Mouse (Mus musculus): ENCODE measurements around the gene Cops8. TPM values are rescaled to one million over a fixed set of nuclear protein-coding genes. Genes with fewer than 3 reads are reported as not detected.

Cops8 gene
- polyA plus RNA-seq, 1 experiment from 2014 or later = 147 TPM

GRCm38 (mm10) chr1:90633415-90634030, 30.7 kb downstream of the Cops8 start:
- H3K27me3 ChIP-seq (ENCODE audit: control insufficient read depth, insufficient read depth, low read length) = no peaks in the 10 kb centered on the region
- no peak overlapping the region for H3K4me3 ChIP-seq (ENCODE audit: low read depth, low read length)
- H3K9me3 ChIP-seq (ENCODE audit: control insufficient read depth, low read depth, low read length) = no peaks in the 10 kb centered on the region
- H3K9ac ChIP-seq (replicated peaks; ENCODE audit: low read depth, low read length) = no peak overlapping the region
- H3K27ac ChIP-seq (ENCODE audit: low read length) = no peak overlapping the region
- H3K4me1 ChIP-seq (ENCODE audit: control insufficient read depth, insufficient read depth, low read length) = no peaks in the 10 kb centered on the region
- H3K36me3 ChIP-seq (ENCODE audit: control insufficient read depth, insufficient read depth, low read length) = no peaks in the 10 kb centered on the region
- ATAC-seq (ENCODE audit: insufficient number of reproducible peaks, insufficient read depth, low FRiP score, low read depth) = no peak
- 72% methylated on average over 6 of the region's 6 CpGs for WGBS
- H3K4me2 ChIP-seq (replicated peaks; ENCODE audit: low read depth, low read length) = no peak overlapping the region

GRCm38 (mm10) chr1:90634205-90634745, 31.5 kb downstream of the Cops8 start:
- Histone ChIP-seq H3K27ac (ENCODE audit: low read length) (no peak overlapping the region), H3K36me3 (ENCODE audit: control insufficient read depth, insufficient read depth, low read length) (no peaks in the 10 kb centered on the region), H3K9ac (replicated peaks; ENCODE audit: low read depth, low read length) (no peak overlapping the region), H3K4me1 (ENCODE audit: control insufficient read depth, insufficient read depth, low read length) (no peaks in the 10 kb centered on the region), H3K4me2 (replicated peaks; ENCODE audit: low read depth, low read length) (no peak overlapping the region), H3K4me3 (ENCODE audit: low read depth, low read length) (no peak overlapping the region), H3K9me3 (ENCODE audit: control insufficient read depth, low read depth, low read length) (no peaks in the 10 kb centered on the region), H3K27me3 (ENCODE audit: control insufficient read depth, insufficient read depth, low read length) (no peaks in the 10 kb centered on the region)
- ATAC-seq (ENCODE audit: insufficient number of reproducible peaks, insufficient read depth, low FRiP score, low read depth) = peak; percentile 68
- 41% methylated on average over 3 of the region's 3 CpGs for WGBS

GRCm38 (mm10) chr1:90638335-90638734, 35.6 kb downstream of the Cops8 start:
- Histone ChIP-seq H3K27ac (ENCODE audit: low read length) (no peak overlapping the region), H3K27me3 (ENCODE audit: control insufficient read depth, insufficient read depth, low read length) (no peaks in the 10 kb centered on the region), H3K9me3 (ENCODE audit: control insufficient read depth, low read depth, low read length) (no peaks in the 10 kb centered on the region), H3K4me2 (replicated peaks; ENCODE audit: low read depth, low read length) (no peak overlapping the region), H3K9ac (replicated peaks; ENCODE audit: low read depth, low read length) (no peak overlapping the region), H3K4me3 (ENCODE audit: low read depth, low read length) (no peak overlapping the region), H3K4me1 (ENCODE audit: control insufficient read depth, insufficient read depth, low read length) (no peaks in the 10 kb centered on the region), H3K36me3 (ENCODE audit: control insufficient read depth, insufficient read depth, low read length) (no peaks in the 10 kb centered on the region)
- 0 out of 2 replicates have a peak, but pooled peaks have one; percentile 57 for ATAC-seq (ENCODE audit: insufficient number of reproducible peaks, insufficient read depth, low FRiP score, low read depth)
- 35% methylated on average over 7 of the region's 7 CpGs for WGBS

GRCm38 (mm10) chr1:90650781-90651437, 48.1 kb downstream of the Cops8 start:
- peak overlapping the region; percentile 94 for H3K27ac ChIP-seq (ENCODE audit: low read length)
- H3K4me2 ChIP-seq (replicated peaks; ENCODE audit: low read depth, low read length) = no peak overlapping the region
- ATAC-seq (ENCODE audit: insufficient number of reproducible peaks, insufficient read depth, low FRiP score, low read depth) = peak; percentile 88
- H3K9ac ChIP-seq (replicated peaks; ENCODE audit: low read depth, low read length) = no peak overlapping the region
- H3K27me3 ChIP-seq (ENCODE audit: control insufficient read depth, insufficient read depth, low read length) = no peaks in the 10 kb centered on the region
- no peaks in the 10 kb centered on the region for H3K9me3 ChIP-seq (ENCODE audit: control insufficient read depth, low read depth, low read length)
- H3K4me1 ChIP-seq (ENCODE audit: control insufficient read depth, insufficient read depth, low read length) = peaks cover 25% of the 10 kb centered on the region
- no peak overlapping the region for H3K4me3 ChIP-seq (ENCODE audit: low read depth, low read length)
- 3% methylated on average over 4 of the region's 4 CpGs for WGBS
- no peaks in the 10 kb centered on the region for H3K36me3 ChIP-seq (ENCODE audit: control insufficient read depth, insufficient read depth, low read length)

GRCm38 (mm10) chr1:90651781-90652180, 49.0 kb downstream of the Cops8 start:
- Histone ChIP-seq H3K4me3 (ENCODE audit: low read depth, low read length) (no peak overlapping the region), H3K36me3 (ENCODE audit: control insufficient read depth, insufficient read depth, low read length) (no peaks in the 10 kb centered on the region), H3K4me1 (ENCODE audit: control insufficient read depth, insufficient read depth, low read length) (peaks cover 25% of the 10 kb centered on the region), H3K4me2 (replicated peaks; ENCODE audit: low read depth, low read length) (no peak overlapping the region), H3K9ac (replicated peaks; ENCODE audit: low read depth, low read length) (no peak overlapping the region), H3K27ac (ENCODE audit: low read length) (peak overlapping the region; percentile 94), H3K9me3 (ENCODE audit: control insufficient read depth, low read depth, low read length) (no peaks in the 10 kb centered on the region), H3K27me3 (ENCODE audit: control insufficient read depth, insufficient read depth, low read length) (no peaks in the 10 kb centered on the region)
- ATAC-seq (ENCODE audit: insufficient number of reproducible peaks, insufficient read depth, low FRiP score, low read depth) = no peak

GRCm38 (mm10) chr1:90652553-90652952, 49.8 kb downstream of the Cops8 start:
- Histone ChIP-seq H3K9ac (replicated peaks; ENCODE audit: low read depth, low read length) (no peak overlapping the region), H3K27ac (ENCODE audit: low read length) (peak overlapping the region; percentile 94; the same call in 1 of the 2 replicates)
- 73% methylated on average over 4 of the region's 4 CpGs for WGBS

GRCm38 (mm10) chr1:90656492-90657245, 53.9 kb downstream of the Cops8 start:
- Histone ChIP-seq H3K27me3 (ENCODE audit: control insufficient read depth, insufficient read depth, low read length) (no peaks in the 10 kb centered on the region), H3K9me3 (ENCODE audit: control insufficient read depth, low read depth, low read length) (no peaks in the 10 kb centered on the region), H3K4me2 (replicated peaks; ENCODE audit: low read depth, low read length) (no peak overlapping the region), H3K9ac (replicated peaks; ENCODE audit: low read depth, low read length) (no peak overlapping the region), H3K4me3 (ENCODE audit: low read depth, low read length) (no peak overlapping the region), H3K4me1 (ENCODE audit: control insufficient read depth, insufficient read depth, low read length) (peaks cover 20% of the 10 kb centered on the region), H3K27ac (ENCODE audit: low read length) (peak overlapping the region; percentile 16; the same call in 1 of the 2 replicates), H3K36me3 (ENCODE audit: control insufficient read depth, insufficient read depth, low read length) (no peaks in the 10 kb centered on the region)
- ATAC-seq (ENCODE audit: insufficient number of reproducible peaks, insufficient read depth, low FRiP score, low read depth) = no peak
- WGBS = 71% methylated on average over 16 of the region's 16 CpGs

More at GRCm38 (mm10) chr1:90652553-90652952, 49.8 kb downstream of the Cops8 start:
- H3K4me3 ChIP-seq (ENCODE audit: low read depth, low read length) = no peak overlapping the region
- H3K4me1 ChIP-seq (ENCODE audit: control insufficient read depth, insufficient read depth, low read length) = peaks cover 25% of the 10 kb centered on the region
- no peak overlapping the region for H3K4me2 ChIP-seq (replicated peaks; ENCODE audit: low read depth, low read length)
- no peak for ATAC-seq (ENCODE audit: insufficient number of reproducible peaks, insufficient read depth, low FRiP score, low read depth)
- H3K27me3 ChIP-seq (ENCODE audit: control insufficient read depth, insufficient read depth, low read length) = no peaks in the 10 kb centered on the region
- H3K36me3 ChIP-seq (ENCODE audit: control insufficient read depth, insufficient read depth, low read length) = no peaks in the 10 kb centered on the region
- H3K9me3 ChIP-seq (ENCODE audit: control insufficient read depth, low read depth, low read length) = no peaks in the 10 kb centered on the region

GRCm38 (mm10) chr1:90657292-90658050, 54.7 kb downstream of the Cops8 start:
- no peaks in the 10 kb centered on the region for H3K36me3 ChIP-seq (ENCODE audit: control insufficient read depth, insufficient read depth, low read length)
- no peaks in the 10 kb centered on the region for H3K27me3 ChIP-seq (ENCODE audit: control insufficient read depth, insufficient read depth, low read length)
- H3K4me3 ChIP-seq (ENCODE audit: low read depth, low read length) = no peak overlapping the region
- no peak overlapping the region for H3K4me2 ChIP-seq (replicated peaks; ENCODE audit: low read depth, low read length)
- no peaks in the 10 kb centered on the region for H3K9me3 ChIP-seq (ENCODE audit: control insufficient read depth, low read depth, low read length)
- peaks cover 17% of the 10 kb centered on the region; the same call in 1 of the 2 replicates for H3K4me1 ChIP-seq (ENCODE audit: control insufficient read depth, insufficient read depth, low read length)
- H3K9ac ChIP-seq (replicated peaks; ENCODE audit: low read depth, low read length) = no peak overlapping the region
- WGBS = 85% methylated on average over 10 of the region's 10 CpGs
- 0 out of 2 replicates have a peak overlapping the region, but pooled peaks have one; percentile 3 for H3K27ac ChIP-seq (ENCODE audit: low read length)
- ATAC-seq (ENCODE audit: insufficient number of reproducible peaks, insufficient read depth, low FRiP score, low read depth) = no peak
